Mouse (Mus musculus): ENCODE data around the gene Iqsec2.

DNA sequence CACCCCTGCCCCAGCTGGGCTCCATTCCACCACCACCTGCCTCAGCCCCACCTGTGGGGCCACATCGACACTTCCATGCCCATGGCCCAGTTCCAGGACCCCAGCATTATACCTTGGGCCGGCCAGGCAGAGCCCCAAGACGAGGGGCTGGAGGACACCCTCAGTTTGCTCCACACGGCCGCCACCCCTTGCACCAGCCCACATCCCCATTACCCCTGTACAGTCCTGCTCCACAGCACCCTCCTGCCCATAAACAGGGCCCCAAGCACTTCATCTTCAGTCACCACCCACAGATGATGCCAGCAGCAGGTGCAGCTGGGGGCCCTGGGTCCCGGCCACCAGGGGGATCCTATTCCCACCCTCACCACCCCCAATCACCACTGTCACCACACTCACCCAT lies 79.2 kb downstream of the Iqsec2 start:
- no peak for TF ChIP-seq CTCF (IDR thresholded peaks at IDR 0.05; ENCODE audit: low read depth)
- no peak for TF ChIP-seq EP300 (IDR thresholded peaks at IDR 0.05; ENCODE audit: low read depth)
